Mouse (Mus musculus) lung, postnatal 0 days (tissue): ENCODE measurements around the gene Hoxb9.

Experiments
- CTCF ChIP-seq: IDR thresholded peaks from 2 replicates; pipeline ENCODE4 v1.5.1; 2016; ENCODE audit warnings: antibody characterized with exemption, mild to moderate bottlenecking
- EP300 ChIP-seq: IDR thresholded peaks from 2 replicates; pipeline ENCODE4 v1.6.1; 2016; ENCODE audit warnings: antibody characterized with exemption, mild to moderate bottlenecking, control low read depth

- TF ChIP-seq EP300 (no peak), CTCF (no peak)
Measured at GRCm38 (mm10) chr11:96297968-96298635, 26.8 kb downstream of the Hoxb9 start.
